Mouse (Mus musculus) liver, adult 2 months (tissue): ENCODE results near the gene Selp.

Experiments
- CTCF ChIP-seq: fragments of 200-500 bp; IDR thresholded peaks from 2 replicates; pipeline ENCODE4 v1.5.1; 2011; ENCODE audit warnings: low read depth, low read length, control low read depth
- POLR2A ChIP-seq: fragments of 200-500 bp; IDR thresholded peaks from 2 replicates; pipeline ENCODE4 v1.6.1; 2011; ENCODE audit warnings: low read length, control low read depth; ENCODE audit not compliant: insufficient read depth; ENCODE audit errors: extremely low read depth

- TF ChIP-seq CTCF (no peak), POLR2A (no peak)
Measured at GRCm38 (mm10) chr1:164109763-164110162, 5.3 kb upstream of the Selp start.
